Mouse (Mus musculus): ENCODE results near the gene Rpl12. TPM values are rescaled to one million over a fixed set of nuclear protein-coding genes. Genes with fewer than 3 reads are reported as not detected.

Rpl12 gene
- polyA plus RNA-seq, 2 experiments, result 247 to 1,484 TPM

GRCm38 (mm10) chr2:32923551-32924250, 37.7 kb upstream of the Rpl12 start:
- no peak for TF ChIP-seq POLR2A (IDR thresholded peaks at IDR 0.05; ENCODE audit: borderline replicate concordance, extremely low read depth, insufficient read depth, insufficient read length)
- H3K9me3 ChIP-seq (ENCODE audit: control insufficient read depth, low read length), result no peaks in the 10 kb centered on the region
- H3K4me2 ChIP-seq (replicated peaks; ENCODE audit: low read depth, low read length, severe bottlenecking), result no peak overlapping the region
- H3K36me3 ChIP-seq (ENCODE audit: control insufficient read depth, insufficient read depth, low read length), result peaks cover 78% of the 10 kb centered on the region
- no peak overlapping the region for H3K4me3 ChIP-seq (replicated peaks; ENCODE audit: low read length)
- H3K27me3 ChIP-seq (ENCODE audit: control insufficient read depth, insufficient read depth, low read length), result no peaks in the 10 kb centered on the region
- ATAC-seq (ENCODE audit: low FRiP score, low read depth) (no peak), DNase-seq (ENCODE audit: low spot score) (no peak)
- 90% methylated on average over 24 of the region's 24 CpGs for WGBS
- no peaks in the 10 kb centered on the region for H3K4me1 ChIP-seq (ENCODE audit: control insufficient read depth, insufficient read depth, low read length)
- no peak overlapping the region for H3K9ac ChIP-seq (ENCODE audit: low read depth, low read length, severe bottlenecking)
- H3K27ac ChIP-seq (replicated peaks; ENCODE audit: low read depth, low read length), result no peak overlapping the region

- H3K9me3 ChIP-seq (ENCODE audit: control insufficient read depth, low read length), result no peaks in the 10 kb centered on the region
- DNase-seq (ENCODE audit: low spot score) (no peak), ATAC-seq (ENCODE audit: low FRiP score, low read depth) (no peak)
- no peaks in the 10 kb centered on the region for H3K4me1 ChIP-seq (ENCODE audit: control insufficient read depth, insufficient read depth, low read length)
- H3K4me3 ChIP-seq (replicated peaks; ENCODE audit: low read length), result no peak overlapping the region
- TF ChIP-seq POLR2A (IDR thresholded peaks at IDR 0.05; ENCODE audit: borderline replicate concordance, extremely low read depth, insufficient read depth, insufficient read length), result no peak
- H3K27me3 ChIP-seq (ENCODE audit: control insufficient read depth, insufficient read depth, low read length), result no peaks in the 10 kb centered on the region
- H3K27ac ChIP-seq (replicated peaks; ENCODE audit: low read depth, low read length), result no peak overlapping the region
- H3K9ac ChIP-seq (ENCODE audit: low read depth, low read length, severe bottlenecking), result no peak overlapping the region
- no peak overlapping the region for H3K4me2 ChIP-seq (replicated peaks; ENCODE audit: low read depth, low read length, severe bottlenecking)
- WGBS, result 79% methylated on average over 10 of the region's 10 CpGs
- H3K36me3 ChIP-seq (ENCODE audit: control insufficient read depth, insufficient read depth, low read length), result peaks cover 77% of the 10 kb centered on the region
These were observed 37.0 kb upstream of the Rpl12 start for GRCm38 (mm10) chr2:32924306-32924844.

GRCm38 (mm10) chr2:32926330-32927075, 34.9 kb upstream of the Rpl12 start:
- Histone ChIP-seq H3K27ac (replicated peaks; ENCODE audit: low read depth, low read length) (no peak overlapping the region), H3K4me1 (ENCODE audit: control insufficient read depth, insufficient read depth, low read length) (no peaks in the 10 kb centered on the region), H3K9me3 (ENCODE audit: control insufficient read depth, low read length) (no peaks in the 10 kb centered on the region), H3K4me3 (replicated peaks; ENCODE audit: low read length) (no peak overlapping the region), H3K36me3 (ENCODE audit: control insufficient read depth, insufficient read depth, low read length) (peaks cover 63% of the 10 kb centered on the region), H3K27me3 (ENCODE audit: control insufficient read depth, insufficient read depth, low read length) (no peaks in the 10 kb centered on the region), H3K4me2 (replicated peaks; ENCODE audit: low read depth, low read length, severe bottlenecking) (no peak overlapping the region), H3K9ac (ENCODE audit: low read depth, low read length, severe bottlenecking) (no peak overlapping the region)
- no peak for TF ChIP-seq POLR2A (IDR thresholded peaks at IDR 0.05; ENCODE audit: borderline replicate concordance, extremely low read depth, insufficient read depth, insufficient read length)
- ATAC-seq (ENCODE audit: low FRiP score, low read depth) (no peak), DNase-seq (ENCODE audit: low spot score) (no peak)
- WGBS, result 87% methylated on average over 11 of the region's 12 CpGs

- Histone ChIP-seq H3K4me2 (replicated peaks; ENCODE audit: low read depth, low read length, severe bottlenecking) (no peak overlapping the region), H3K36me3 (ENCODE audit: control insufficient read depth, insufficient read depth, low read length) (peaks cover 51% of the 10 kb centered on the region), H3K9ac (ENCODE audit: low read depth, low read length, severe bottlenecking) (no peak overlapping the region), H3K27me3 (ENCODE audit: control insufficient read depth, insufficient read depth, low read length) (no peaks in the 10 kb centered on the region), H3K27ac (replicated peaks; ENCODE audit: low read depth, low read length) (no peak overlapping the region; the same call in 1 of the 2 replicates), H3K4me3 (replicated peaks; ENCODE audit: low read length) (no peak overlapping the region), H3K9me3 (ENCODE audit: control insufficient read depth, low read length) (no peaks in the 10 kb centered on the region), H3K4me1 (ENCODE audit: control insufficient read depth, insufficient read depth, low read length) (no peaks in the 10 kb centered on the region)
- DNase-seq (ENCODE audit: low spot score), result no peak
- ATAC-seq (ENCODE audit: low FRiP score, low read depth), result no peak
- no peak for TF ChIP-seq POLR2A (IDR thresholded peaks at IDR 0.05; ENCODE audit: borderline replicate concordance, extremely low read depth, insufficient read depth, insufficient read length)
- 74% methylated on average over 15 of the region's 15 CpGs for WGBS
These were observed 33.6 kb upstream of the Rpl12 start for GRCm38 (mm10) chr2:32927624-32928234.

- H3K4me2 ChIP-seq (replicated peaks; ENCODE audit: low read depth, low read length, severe bottlenecking), result no peak overlapping the region
- no peak overlapping the region for H3K27ac ChIP-seq (replicated peaks; ENCODE audit: low read depth, low read length)
- H3K36me3 ChIP-seq (ENCODE audit: control insufficient read depth, insufficient read depth, low read length), result peaks cover 51% of the 10 kb centered on the region
- DNase-seq (ENCODE audit: low spot score) (peak; percentile 70), ATAC-seq (ENCODE audit: low FRiP score, low read depth) (peak; percentile 45; the same call in 1 of the 2 replicates)
- 27% methylated on average over 10 of the region's 10 CpGs for WGBS
- no peaks in the 10 kb centered on the region for H3K9me3 ChIP-seq (ENCODE audit: control insufficient read depth, low read length)
- H3K27me3 ChIP-seq (ENCODE audit: control insufficient read depth, insufficient read depth, low read length), result no peaks in the 10 kb centered on the region
- TF ChIP-seq POLR2A (IDR thresholded peaks at IDR 0.05; ENCODE audit: borderline replicate concordance, extremely low read depth, insufficient read depth, insufficient read length), result no peak
- H3K4me1 ChIP-seq (ENCODE audit: control insufficient read depth, insufficient read depth, low read length), result no peaks in the 10 kb centered on the region
- no peak overlapping the region for H3K9ac ChIP-seq (ENCODE audit: low read depth, low read length, severe bottlenecking)
- no peak overlapping the region for H3K4me3 ChIP-seq (replicated peaks; ENCODE audit: low read length)
These were observed 33.0 kb upstream of the Rpl12 start for GRCm38 (mm10) chr2:32928235-32928946.
